Mouse (Mus musculus) c-Kit-negative CD71-positive TER-119-positive erythroid progenitor cells, embryonic 14.5 days (primary cell): ENCODE measurements around the gene Elmo3.

Experiments used
- DNase-seq: peaks from one replicate; pipeline ENCODE4 v3.0.0-alpha.2; 2013; ENCODE audit warnings: low read depth, low spot score

The Elmo3 gene

DNA sequence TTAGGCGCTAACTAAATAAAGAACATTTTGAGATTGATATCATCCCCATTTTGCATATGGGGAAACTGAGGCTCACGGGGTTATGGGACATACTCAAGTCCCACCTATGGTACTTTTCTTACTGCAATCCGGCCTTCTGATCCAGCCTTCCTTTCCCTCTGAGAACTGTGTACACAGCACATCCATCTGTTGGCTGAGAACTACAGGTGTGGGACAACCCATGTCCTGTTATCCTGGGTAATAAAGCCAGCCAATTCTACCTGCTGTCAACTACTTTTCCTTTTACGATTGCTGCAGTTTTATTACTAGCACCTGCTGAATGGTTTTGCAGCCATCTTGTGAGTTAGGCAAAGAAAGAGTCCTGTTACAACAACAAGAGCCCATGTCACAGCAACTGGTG is 49.1 kb downstream of the Elmo3 start:
- DNase-seq, result no peak

GRCm38 (mm10) chr8:105355179-105356024 is 50.0 kb downstream of the Elmo3 start:
- no peak for DNase-seq

- DNase-seq, result no peak
Observed at GRCm38 (mm10) chr8:105356681-105357080, 51.3 kb downstream of the Elmo3 start.

GRCm38 (mm10) chr8:105359208-105359607 is 53.8 kb downstream of the Elmo3 start:
- no peak for DNase-seq

DNA sequence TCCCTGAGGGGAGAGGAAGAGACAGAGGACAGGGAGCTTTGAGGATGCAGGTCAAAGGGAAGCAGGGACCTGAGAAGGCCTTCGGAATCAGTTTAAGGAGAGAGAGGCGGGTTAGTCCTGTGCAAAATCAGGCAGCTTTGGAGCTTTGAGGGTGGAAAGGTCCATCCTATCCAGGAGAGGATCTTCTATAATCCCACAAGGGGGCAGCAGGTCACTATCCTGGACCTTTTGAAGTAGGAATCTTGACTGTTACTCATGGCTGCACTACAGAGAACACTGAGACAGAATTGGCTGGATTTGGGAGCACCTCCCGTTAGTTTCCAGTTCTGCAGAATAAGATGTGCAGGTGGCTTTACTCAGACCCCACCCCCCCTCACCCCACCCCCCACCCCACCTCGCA is 54.2 kb downstream of the Elmo3 start:
- DNase-seq, result no peak
